Mouse (Mus musculus): ENCODE measurements around the gene Steap4.
"Not testable (repeated sequence)": the region's sequence is repeated elsewhere in the genome, so short reads cannot be mapped to it uniquely, and the experiment has no call there.

- not testable (repeated sequence) for TF ChIP-seq CTCF (IDR thresholded peaks at IDR 0.05; ENCODE audit: low read depth, low read length); EP300 (IDR thresholded peaks at IDR 0.05; ENCODE audit: insufficient read depth, low read depth, low read length)
Measured at GRCm38 (mm10) chr5:7933495-7933894, 26.8 kb upstream of the Steap4 start.
